Mouse (Mus musculus): ENCODE measurements at regions not wholly inside any gene's neighbourhood (a gene's known extent, or its start where the extent isn't known, plus 50 kb on each side); places are given as distances from the start of the nearest gene placed in this dataset.

GRCm38 (mm10) chr1:50089731-50090130, 810.7 kb upstream of the Tmeff2 start:
- dilution Hi-C loops (cut with MboI; ENCODE audit: extremely low pct_ligation_motif_present, extremely low pct_unique_long_range_greater_than_20kb, low sequenced_read_pairs) = no loop called here
- no peak overlapping the region for H3K4me2 ChIP-seq (ENCODE audit: insufficient read depth, low read depth, poor library complexity, severe bottlenecking)
- no peak for DNase-seq (ENCODE audit: extremely low read depth)
- TF ChIP-seq CHD2 (IDR thresholded peaks at IDR 0.05; ENCODE audit: low read length) = no peak
- no peak for TF ChIP-seq POLR2A (IDR thresholded peaks at IDR 0.05; ENCODE audit: low read depth, low read length)
- no peak for TF ChIP-seq IRF4 (IDR thresholded peaks at IDR 0.05; ENCODE audit: low read depth, low read length)
- no peak for TF ChIP-seq JUN (IDR thresholded peaks at IDR 0.05; ENCODE audit: insufficient read depth, low read depth, low read length)
- TF ChIP-seq E2F4 (IDR thresholded peaks at IDR 0.05; ENCODE audit: insufficient replicate concordance, low read depth, low read length) = no peak
- no peak for TF ChIP-seq ZKSCAN1 (IDR thresholded peaks at IDR 0.05; ENCODE audit: borderline replicate concordance, low read depth, low read length)
- no peak for TF ChIP-seq ZNF384 (IDR thresholded peaks at IDR 0.05; ENCODE audit: low read depth, low read length)
- no peak for TF ChIP-seq USF2 (conservative IDR thresholded peaks at IDR 0.05; ENCODE audit: low read depth, low read length)
- no peak for TF ChIP-seq KAT2A (IDR thresholded peaks at IDR 0.05; ENCODE audit: insufficient replicate concordance, low read length)
- TF ChIP-seq JUND (conservative IDR thresholded peaks at IDR 0.05; ENCODE audit: low read depth, low read length) = no peak
- TF ChIP-seq SIN3A (IDR thresholded peaks at IDR 0.05; ENCODE audit: low read length) = no peak
- no peak for TF ChIP-seq CHD1 (IDR thresholded peaks at IDR 0.05; ENCODE audit: low read depth, low read length)
- in situ Hi-C loops (cut with MboI; ENCODE audit: low pct_ligation_motif_present, low pct_unique_long_range_greater_than_20kb, low sequenced_read_pairs) = no loop called here
- H3K36me3 ChIP-seq (replicated peaks in 1 of 2; ENCODE audit: control insufficient read depth in 1 of 2, insufficient read depth in 1 of 2, low read length in 1 of 2) = no peaks in the 10 kb centered on the region
- no peaks in the 10 kb centered on the region for H3K27me3 ChIP-seq (replicated peaks)
- no peak overlapping the region for H3K27ac ChIP-seq (ENCODE audit: insufficient read depth, low read depth)
- H3K4me1 ChIP-seq (ENCODE audit: control insufficient read depth in 1 of 2, insufficient read depth in 2 of 2) = no peaks in the 10 kb centered on the region
- H3K9me3 ChIP-seq (replicated peaks; ENCODE audit: low read length) = peaks cover 2% of the 10 kb centered on the region
- no peak overlapping the region for H3K9ac ChIP-seq (ENCODE audit: insufficient read depth, low read depth)
- no peaks in the 10 kb centered on the region for H3K79me2 ChIP-seq (replicated peaks; ENCODE audit: control insufficient read depth, extremely low read depth, insufficient read depth, poor library complexity, severe bottlenecking)
- no peak overlapping the region for H3K4me3 ChIP-seq (replicated peaks in 1 of 3; ENCODE audit: low read depth in 2 of 3, low read length in 2 of 3, poor library complexity in 1 of 3)

All from CH12.LX (cell line).